Mouse (Mus musculus): ENCODE data around the gene Morc1. TPM values are rescaled to one million over a fixed set of nuclear protein-coding genes. Genes with fewer than 3 reads are reported as not detected.

Morc1 gene
- polyA plus RNA-seq, 1 experiment: not detected

DNA sequence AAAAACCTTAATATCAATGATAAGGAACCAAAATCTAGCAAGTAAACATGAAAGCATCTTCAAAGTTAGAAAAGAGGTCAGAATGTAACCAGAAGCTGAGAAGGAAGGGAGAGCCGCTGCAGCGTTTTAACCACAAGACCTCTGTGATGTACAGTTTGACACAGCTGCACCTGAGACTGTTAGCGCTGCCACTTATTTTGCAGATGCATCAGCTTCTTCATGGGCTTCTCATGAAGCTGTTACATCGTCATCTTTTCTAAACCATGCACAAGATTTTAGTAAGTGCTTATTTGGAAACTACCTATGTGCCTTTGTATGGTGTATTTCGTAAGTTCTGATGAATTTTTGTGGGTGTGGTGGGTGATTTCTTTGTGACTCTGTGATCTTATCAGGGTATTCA is 163.4 kb downstream of the Morc1 start:
- Histone ChIP-seq H3K36me3 (ENCODE audit: control insufficient read depth, insufficient read depth) (no peaks in the 10 kb centered on the region), H3ac (ENCODE audit: control insufficient read depth, insufficient read length) (no peak overlapping the region), H3K4me2 (ENCODE audit: low read depth) (no peak overlapping the region), H3K27me3 (ENCODE audit: control insufficient read depth, insufficient read depth, insufficient read length) (no peaks in the 10 kb centered on the region), H3K79me2 (ENCODE audit: control insufficient read depth, insufficient read depth) (no peaks in the 10 kb centered on the region), H3K4me3 (no peak overlapping the region)
- no peak for TF ChIP-seq E2F4 (IDR thresholded peaks at IDR 0.05; ENCODE audit: insufficient read depth)
- TF ChIP-seq POLR2AphosphoS2 (IDR thresholded peaks at IDR 0.05; ENCODE audit: insufficient read length, low read depth): no peak
- no peak for TF ChIP-seq USF1 (IDR thresholded peaks at IDR 0.05; ENCODE audit: low read depth)
- no peak for TF ChIP-seq TCF12 (IDR thresholded peaks at IDR 0.05; ENCODE audit: insufficient read depth, poor library complexity, severe bottlenecking)
- no peak for TF ChIP-seq MYOG (IDR thresholded peaks at IDR 0.05; ENCODE audit: control insufficient read depth in 1 of 3, insufficient read depth in 1 of 3, insufficient read length in 2 of 3, low read depth in 2 of 3)
- no peak for TF ChIP-seq MAX (IDR thresholded peaks at IDR 0.05; ENCODE audit: low read depth)
- TF ChIP-seq SRF (IDR thresholded peaks at IDR 0.05; ENCODE audit: control insufficient read depth, insufficient read length, low read depth): no peak
- no peak for TF ChIP-seq MYOD1 (IDR thresholded peaks at IDR 0.05; ENCODE audit: control insufficient read depth in 1 of 3, insufficient read length in 2 of 3, low read depth in 2 of 3)
- TF ChIP-seq CEBPB (IDR thresholded peaks at IDR 0.05; ENCODE audit: insufficient read depth, poor library complexity, severe bottlenecking): no peak
- TF ChIP-seq REST (IDR thresholded peaks at IDR 0.05; ENCODE audit: insufficient read depth, insufficient read length): no peak
- TF ChIP-seq POLR2A (IDR thresholded peaks at IDR 0.05; ENCODE audit: insufficient read length, low read depth): no peak
- TF ChIP-seq TCF3 (IDR thresholded peaks at IDR 0.05; ENCODE audit: insufficient read length, low read depth): no peak

DNA sequence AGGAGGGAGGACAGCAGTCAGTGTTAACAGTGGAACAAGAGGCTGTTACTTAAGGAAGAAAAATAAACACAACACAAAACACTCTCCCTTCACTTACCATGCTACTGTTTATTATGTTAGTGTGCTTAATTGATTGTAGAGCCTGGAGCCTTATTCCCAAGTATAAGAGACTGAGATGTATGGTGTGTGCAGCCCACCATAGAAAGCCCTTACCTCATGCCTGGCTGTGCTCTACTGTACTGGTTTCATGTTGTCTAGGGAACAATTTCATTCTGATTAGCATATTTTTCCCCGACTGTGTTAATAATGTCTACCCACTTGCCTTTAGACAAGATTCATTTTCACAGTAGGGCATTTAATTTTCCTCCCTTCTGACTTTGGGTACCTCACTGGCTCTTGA is 164.2 kb downstream of the Morc1 start:
- Histone ChIP-seq H3ac (ENCODE audit: control insufficient read depth, insufficient read length) (no peak overlapping the region), H3K27me3 (ENCODE audit: control insufficient read depth, insufficient read depth, insufficient read length) (no peaks in the 10 kb centered on the region), H3K36me3 (ENCODE audit: control insufficient read depth, insufficient read depth) (no peaks in the 10 kb centered on the region), H3K4me3 (no peak overlapping the region), H3K4me2 (ENCODE audit: low read depth) (no peak overlapping the region), H3K79me2 (ENCODE audit: control insufficient read depth, insufficient read depth) (no peaks in the 10 kb centered on the region)
- TF ChIP-seq USF1 (IDR thresholded peaks at IDR 0.05; ENCODE audit: low read depth) (no peak), SRF (IDR thresholded peaks at IDR 0.05; ENCODE audit: control insufficient read depth, insufficient read length, low read depth) (no peak), TCF3 (IDR thresholded peaks at IDR 0.05; ENCODE audit: insufficient read length, low read depth) (no peak), TCF12 (IDR thresholded peaks at IDR 0.05; ENCODE audit: insufficient read depth, poor library complexity, severe bottlenecking) (no peak)

DNA sequence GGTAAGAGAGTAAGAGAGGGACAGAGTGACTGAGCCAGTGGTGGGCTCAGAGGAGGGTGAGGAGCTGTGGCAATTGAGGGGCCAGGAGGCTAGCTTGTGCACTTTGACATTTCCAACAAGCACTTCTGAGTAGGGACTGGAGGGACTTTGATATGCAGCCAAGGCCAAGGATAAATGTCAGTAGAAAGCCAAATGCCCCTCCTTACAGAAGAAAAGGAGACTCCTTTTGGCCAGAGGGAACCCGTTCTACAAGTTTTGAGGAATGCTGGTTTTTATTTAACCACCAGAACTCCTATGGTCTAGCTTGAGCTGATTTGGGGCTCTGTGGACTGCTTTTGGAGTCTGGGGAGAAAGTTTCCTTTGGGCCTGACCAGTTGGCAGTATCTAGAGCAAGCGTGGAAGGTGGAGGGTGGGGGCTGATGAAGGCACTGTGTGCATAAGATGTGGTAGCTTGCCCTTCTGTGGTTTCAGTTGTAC is 172.7 kb downstream of the Morc1 start:
- H3K79me2 ChIP-seq (ENCODE audit: control insufficient read depth, insufficient read depth): no peaks in the 10 kb centered on the region
- H3K27me3 ChIP-seq (ENCODE audit: control insufficient read depth, insufficient read depth, insufficient read length): no peaks in the 10 kb centered on the region
- no peaks in the 10 kb centered on the region for H3K36me3 ChIP-seq (ENCODE audit: control insufficient read depth, insufficient read depth)
- H3K4me3 ChIP-seq: no peak overlapping the region
- no peak for TF ChIP-seq USF1 (IDR thresholded peaks at IDR 0.05; ENCODE audit: low read depth)
- TF ChIP-seq MYOG (IDR thresholded peaks at IDR 0.05; ENCODE audit: control insufficient read depth in 1 of 3, insufficient read depth in 1 of 3, insufficient read length in 2 of 3, low read depth in 2 of 3): no peak
- TF ChIP-seq MYOD1 (IDR thresholded peaks at IDR 0.05; ENCODE audit: control insufficient read depth in 1 of 3, insufficient read length in 2 of 3, low read depth in 2 of 3): no peak
- no peak for TF ChIP-seq SRF (IDR thresholded peaks at IDR 0.05; ENCODE audit: control insufficient read depth, insufficient read length, low read depth)
- TF ChIP-seq E2F4 (IDR thresholded peaks at IDR 0.05; ENCODE audit: insufficient read depth): no peak
- TF ChIP-seq POLR2A (IDR thresholded peaks at IDR 0.05; ENCODE audit: insufficient read length, low read depth): no peak
- TF ChIP-seq CEBPB (IDR thresholded peaks at IDR 0.05; ENCODE audit: insufficient read depth, poor library complexity, severe bottlenecking): no peak
- TF ChIP-seq POLR2AphosphoS2 (IDR thresholded peaks at IDR 0.05; ENCODE audit: insufficient read length, low read depth): no peak
- H3ac ChIP-seq (ENCODE audit: control insufficient read depth, insufficient read length): no peak overlapping the region
- no peak overlapping the region for H3K4me2 ChIP-seq (ENCODE audit: low read depth)

DNA sequence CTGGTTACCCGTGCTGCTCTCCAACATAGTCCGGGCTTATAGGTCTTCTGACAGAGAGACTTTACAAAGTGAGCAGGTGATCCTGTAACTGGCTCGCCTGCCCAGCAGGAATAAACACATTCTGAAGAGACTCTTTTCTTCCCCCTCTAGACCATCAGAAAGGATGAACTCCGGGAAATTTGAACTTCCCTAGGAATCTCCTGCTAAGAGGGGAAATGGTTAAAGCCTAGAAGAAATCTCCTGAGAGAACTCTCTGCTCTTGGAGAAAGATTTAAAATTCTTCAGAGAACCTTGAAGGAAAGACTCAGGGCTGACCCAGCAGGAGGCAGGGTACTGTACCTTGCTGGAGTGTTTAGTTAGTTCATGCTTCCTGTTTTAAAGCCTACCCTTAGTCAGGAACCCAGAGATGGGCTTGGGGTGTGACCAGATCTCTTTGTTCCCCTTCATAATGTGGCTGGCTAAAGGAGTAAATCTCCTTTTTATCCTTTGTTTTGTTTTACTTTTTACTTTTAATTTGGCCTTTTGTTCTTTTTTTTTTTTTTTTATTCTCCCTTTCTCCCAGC is 175.5 kb downstream of the Morc1 start:
- H3ac ChIP-seq (ENCODE audit: control insufficient read depth, insufficient read length): no peak overlapping the region
- H3K79me2 ChIP-seq (ENCODE audit: control insufficient read depth, insufficient read depth): no peaks in the 10 kb centered on the region
- no peak overlapping the region for H3K4me2 ChIP-seq (ENCODE audit: low read depth)
- no peaks in the 10 kb centered on the region for H3K27me3 ChIP-seq (ENCODE audit: control insufficient read depth, insufficient read depth, insufficient read length)
- no peak overlapping the region for H3K4me3 ChIP-seq
- H3K36me3 ChIP-seq (ENCODE audit: control insufficient read depth, insufficient read depth): no peaks in the 10 kb centered on the region
- TF ChIP-seq POLR2A (IDR thresholded peaks at IDR 0.05; ENCODE audit: insufficient read length, low read depth) (no peak), MYOD1 (IDR thresholded peaks at IDR 0.05; ENCODE audit: control insufficient read depth in 1 of 3, insufficient read length in 2 of 3, low read depth in 2 of 3) (no peak), USF1 (IDR thresholded peaks at IDR 0.05; ENCODE audit: low read depth) (no peak), POLR2AphosphoS2 (IDR thresholded peaks at IDR 0.05; ENCODE audit: insufficient read length, low read depth) (no peak), E2F4 (IDR thresholded peaks at IDR 0.05; ENCODE audit: insufficient read depth) (no peak), SRF (IDR thresholded peaks at IDR 0.05; ENCODE audit: control insufficient read depth, insufficient read length, low read depth) (no peak), MAX (IDR thresholded peaks at IDR 0.05; ENCODE audit: low read depth) (no peak), REST (IDR thresholded peaks at IDR 0.05; ENCODE audit: insufficient read depth, insufficient read length) (no peak), MYOG (IDR thresholded peaks at IDR 0.05; ENCODE audit: control insufficient read depth in 1 of 3, insufficient read depth in 1 of 3, insufficient read length in 2 of 3, low read depth in 2 of 3) (no peak), CEBPB (IDR thresholded peaks at IDR 0.05; ENCODE audit: insufficient read depth, poor library complexity, severe bottlenecking) (no peak), TCF3 (IDR thresholded peaks at IDR 0.05; ENCODE audit: insufficient read length, low read depth) (no peak), TCF12 (IDR thresholded peaks at IDR 0.05; ENCODE audit: insufficient read depth, poor library complexity, severe bottlenecking) (no peak)

DNA sequence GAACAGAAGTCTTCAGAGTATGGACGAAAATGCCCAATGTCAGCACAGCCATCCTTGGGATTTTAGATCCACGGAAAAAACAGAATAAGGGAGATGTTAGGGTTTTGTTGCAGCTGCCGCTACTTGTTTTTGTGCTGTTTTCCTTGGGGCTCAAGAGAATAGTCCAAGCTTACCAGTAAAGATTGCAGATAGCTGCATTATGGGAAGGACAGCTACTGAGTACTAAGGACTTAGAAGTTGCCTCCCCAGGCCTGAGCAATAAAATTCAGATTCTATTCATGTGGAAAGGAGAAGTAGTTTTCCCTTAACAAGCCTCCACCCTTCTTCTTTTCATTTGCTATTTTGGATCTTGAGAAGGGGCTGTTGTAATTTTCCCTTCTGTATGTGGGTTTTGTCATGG is 177.2 kb downstream of the Morc1 start:
- H3K4me3 ChIP-seq: no peak overlapping the region
- H3K27me3 ChIP-seq (ENCODE audit: control insufficient read depth, insufficient read depth, insufficient read length): no peaks in the 10 kb centered on the region
- H3K36me3 ChIP-seq (ENCODE audit: control insufficient read depth, insufficient read depth): no peaks in the 10 kb centered on the region
- H3ac ChIP-seq (ENCODE audit: control insufficient read depth, insufficient read length): no peak overlapping the region
- no peak for TF ChIP-seq TCF12 (IDR thresholded peaks at IDR 0.05; ENCODE audit: insufficient read depth, poor library complexity, severe bottlenecking)
- no peak for TF ChIP-seq SRF (IDR thresholded peaks at IDR 0.05; ENCODE audit: control insufficient read depth, insufficient read length, low read depth)
- TF ChIP-seq E2F4 (IDR thresholded peaks at IDR 0.05; ENCODE audit: insufficient read depth): no peak
- TF ChIP-seq MAX (IDR thresholded peaks at IDR 0.05; ENCODE audit: low read depth): no peak
- TF ChIP-seq MYOD1 (IDR thresholded peaks at IDR 0.05; ENCODE audit: control insufficient read depth in 1 of 3, insufficient read length in 2 of 3, low read depth in 2 of 3): no peak
- no peak for TF ChIP-seq POLR2AphosphoS2 (IDR thresholded peaks at IDR 0.05; ENCODE audit: insufficient read length, low read depth)
- TF ChIP-seq TCF3 (IDR thresholded peaks at IDR 0.05; ENCODE audit: insufficient read length, low read depth): no peak
- TF ChIP-seq USF1 (IDR thresholded peaks at IDR 0.05; ENCODE audit: low read depth): no peak
- no peak for TF ChIP-seq POLR2A (IDR thresholded peaks at IDR 0.05; ENCODE audit: insufficient read length, low read depth)
- no peak for TF ChIP-seq REST (IDR thresholded peaks at IDR 0.05; ENCODE audit: insufficient read depth, insufficient read length)
- TF ChIP-seq CEBPB (IDR thresholded peaks at IDR 0.05; ENCODE audit: insufficient read depth, poor library complexity, severe bottlenecking): no peak
- no peak for TF ChIP-seq MYOG (IDR thresholded peaks at IDR 0.05; ENCODE audit: control insufficient read depth in 1 of 3, insufficient read depth in 1 of 3, insufficient read length in 2 of 3, low read depth in 2 of 3)
- no peak overlapping the region for H3K4me2 ChIP-seq (ENCODE audit: low read depth)
- H3K79me2 ChIP-seq (ENCODE audit: control insufficient read depth, insufficient read depth): no peaks in the 10 kb centered on the region
